Mouse (Mus musculus) limb, embryonic 11.5 days (tissue): ENCODE data around the gene Krt1. TPM values are rescaled to one million over a fixed set of nuclear protein-coding genes. Genes with fewer than 3 reads are reported as not detected.

Experiments used
- microRNA-seq: library from miRNA; unstranded; fragments of <30 nt; microRNA quantifications from one replicate; pipeline ENCODE4, GENCODE M21; 2016
- polyA plus RNA-seq: library from polyadenylated mRNA; unstranded; fragments of >200 nt; fragmentation: Nextera tagmentation; extraction: Ambion mirVana; gene quantifications from 2 replicates; pipeline ENCODE4 v1.2.1, GENCODE M21; 2014

Gene Krt1
- polyA plus RNA-seq, 1 experiment from 2014 or later = 0.61 TPM

Small RNA genes lying within 50 kb of the gene (microRNA-seq; reads per million reads assigned to microRNA genes)
- gene Gm44356 = not detected

Other genes starting within 250 kb of the Krt1 start
- not detected in 2 replicates for gene Gm5414, start 222.6 kb downstream of the Krt1 start, polyA plus RNA-seq
- not detected in 2 replicates for gene Gm5478, start 203.4 kb downstream of the Krt1 start, polyA plus RNA-seq
- gene Krt6b, start 170.5 kb downstream of the Krt1 start, polyA plus RNA-seq = not detected in 2 replicates
- gene Krt6a, start 156.5 kb downstream of the Krt1 start, polyA plus RNA-seq = 0.38 TPM in 1 of 2 replicates, not detected in the other
- 16.0 and 22.4 TPM in 2 replicates for gene Krt5, start 137.9 kb downstream of the Krt1 start, polyA plus RNA-seq
- 0.11 TPM in 1 of 2 replicates, not detected in the other for gene Krt71, start 107.7 kb downstream of the Krt1 start, polyA plus RNA-seq
- gene Krt72, start 64.3 kb downstream of the Krt1 start, polyA plus RNA-seq = not detected in 2 replicates
- not detected in 2 replicates for gene Krt73, start 48.4 kb downstream of the Krt1 start, polyA plus RNA-seq
- not detected in 2 replicates for gene Krt2, start 32.6 kb downstream of the Krt1 start, polyA plus RNA-seq
- gene Krt77, start 18.9 kb upstream of the Krt1 start, polyA plus RNA-seq = not detected in 2 replicates
- not detected in 2 replicates for gene Krt76, start 42.1 kb upstream of the Krt1 start, polyA plus RNA-seq
- gene Krt4, start 73.9 kb upstream of the Krt1 start, polyA plus RNA-seq = not detected in 2 replicates
- not detected in 2 replicates for gene Krt79, start 89.5 kb upstream of the Krt1 start, polyA plus RNA-seq
- gene Krt78, start 103.5 kb upstream of the Krt1 start, polyA plus RNA-seq = not detected in 2 replicates
- 21.3 and 22.7 TPM in 2 replicates for gene Krt8, start 153.7 kb upstream of the Krt1 start, polyA plus RNA-seq
- gene Krt18, start 177.4 kb upstream of the Krt1 start, polyA plus RNA-seq = 26.8 and 30.1 TPM in 2 replicates
- 131 and 141 TPM in 2 replicates for gene Eif4b, start 223.0 kb upstream of the Krt1 start, polyA plus RNA-seq
- 14.6 and 15.6 TPM in 2 replicates for gene Tns2, start 249.6 kb upstream of the Krt1 start, polyA plus RNA-seq